9 mouse cellular contexts compared by ENCODE assay signal in genomic region chr2:93439812-93440559, GRCm38 (mm10). TPM values are rescaled to one million over a fixed set of nuclear protein-coding genes. Genes with fewer than 3 reads are reported as not detected.
DNase-seq lines count a peak whose midpoint lies in the region; ATAC-seq and TF ChIP-seq lines count a peak whose summit lies in the region.
"Had no signal": no experiment of that assay in that cellular context is flagged by ENCODE, and none has a peak within 500 bp of the region (broad histone marks: within the 10 kb centered on the region; RNA-seq: fewer than 3 reads in every experiment).

No protein-coding gene starts in this region.

- 65% methylated on average over 12 of the region's 12 CpGs for WGBS in forebrain, embryonic 10.5 days
- WGBS in forebrain, embryonic 11.5 days, result 64% methylated on average over 12 of the region's 12 CpGs
- 52% methylated on average over 12 of the region's 12 CpGs for WGBS in limb, embryonic 14.5 days

- no peak; the same call in 1 of the 2 replicates for ATAC-seq in forebrain, embryonic 11.5 days (replicated peaks; ENCODE audit: low FRiP score)
- ATAC-seq in limb, embryonic 14.5 days (ENCODE audit: low FRiP score, low read depth), result peak; percentile 78
- no peak for ATAC-seq in megakaryocyte, adult 5-6 weeks (ENCODE audit: poor library complexity, severe bottlenecking)

- no peak for TF ChIP-seq POLR2A in limb, embryonic 14.5 days (IDR thresholded peaks at IDR 0.05; ENCODE audit: borderline replicate concordance, extremely low read depth, insufficient read depth, insufficient read length)

- H3K79me2 ChIP-seq in C2C12 (ENCODE audit: control insufficient read depth, insufficient read depth), result peaks cover 10% of the 10 kb centered on the region

- TF ChIP-seq CTCF in C2C12 (IDR thresholded peaks at IDR 0.05; ENCODE audit: control insufficient read depth, insufficient read depth, insufficient read length), result no peak

- DNase-seq in forebrain, embryonic 10.5 days (ENCODE audit: extremely low spot score, low spot score), result no peak
- DNase-seq in forebrain, embryonic 11.5 days (ENCODE audit: low spot score), result no peak
- peak; percentile 47 to 56 for DNase-seq in heart, postnatal 14 days
- peak; percentile 69 for DNase-seq in limb, embryonic 14.5 days (ENCODE audit: low spot score)
- no peak for DNase-seq in c-Kit-positive CD71-positive TER-119-positive erythroid progenitor cells, embryonic 14.5 days (ENCODE audit: low spot score)
- DNase-seq in cerebellum, adult 9-10 months, result no peak

- no peak overlapping the region for H3K4me2 ChIP-seq in forebrain, embryonic 11.5 days (ENCODE audit: low read depth, low read length, severe bottlenecking)
- no peak overlapping the region for H3K4me2 ChIP-seq in limb, embryonic 14.5 days (replicated peaks; ENCODE audit: low read depth, low read length, severe bottlenecking)

- H3K9ac ChIP-seq in forebrain, embryonic 11.5 days (ENCODE audit: low read length), result no peak overlapping the region
- H3K9ac ChIP-seq in limb, embryonic 14.5 days (ENCODE audit: low read depth, low read length, severe bottlenecking), result no peak overlapping the region

- no peak overlapping the region for H3ac ChIP-seq in C2C12 (ENCODE audit: control insufficient read depth, insufficient read length, low read depth)

- no peaks in the 10 kb centered on the region for H3K36me3 ChIP-seq in forebrain, embryonic 10.5 days (replicated peaks)
- H3K36me3 ChIP-seq in forebrain, embryonic 11.5 days (ENCODE audit: control insufficient read depth, insufficient read depth, low read length), result no peaks in the 10 kb centered on the region
- H3K36me3 ChIP-seq in C2C12 (ENCODE audit: control insufficient read depth, insufficient read depth), result peaks cover 15% of the 10 kb centered on the region
- no peaks in the 10 kb centered on the region for H3K36me3 ChIP-seq in limb, embryonic 14.5 days (ENCODE audit: control insufficient read depth, insufficient read depth, low read length)

- no peaks in the 10 kb centered on the region for H3K79me3 ChIP-seq in C2C12 (ENCODE audit: low read depth)

- peaks cover 45% of the 10 kb centered on the region for H3K4me1 ChIP-seq in forebrain, embryonic 10.5 days
- no peaks in the 10 kb centered on the region; the same call in 1 of the 2 replicates for H3K4me1 ChIP-seq in forebrain, embryonic 11.5 days (replicated peaks; ENCODE audit: control insufficient read depth, insufficient read depth, low read length)
- H3K4me1 ChIP-seq in limb, embryonic 14.5 days (ENCODE audit: control insufficient read depth, insufficient read depth, low read length), result peaks cover 24% of the 10 kb centered on the region

- intact Hi-C loops in heart, postnatal 14 days (cut with DNase I), result no loop called here

- peak overlapping the region; percentile 62 for H3K27ac ChIP-seq in forebrain, embryonic 10.5 days
- H3K27ac ChIP-seq in forebrain, embryonic 11.5 days (ENCODE audit: low read depth, low read length), result no peak overlapping the region
- peak overlapping the region; percentile 56; the same call in 1 of the 2 replicates for H3K27ac ChIP-seq in limb, embryonic 14.5 days (replicated peaks; ENCODE audit: low read depth, low read length)

- H3K4me3 ChIP-seq in forebrain, embryonic 10.5 days, result no peak overlapping the region
- no peak overlapping the region for H3K4me3 ChIP-seq in forebrain, embryonic 11.5 days (ENCODE audit: low read depth, low read length)
- no peak overlapping the region for H3K4me3 ChIP-seq in C2C12 (ENCODE audit: insufficient read depth, poor library complexity, severe bottlenecking)
- H3K4me3 ChIP-seq in limb, embryonic 14.5 days (replicated peaks; ENCODE audit: low read length), result no peak overlapping the region
- H3K4me3 ChIP-seq: megakaryocyte, embryonic 14.5 days had no signal

- peaks cover 12% of the 10 kb centered on the region; the same call in 1 of the 2 replicates for H3K27me3 ChIP-seq in forebrain, embryonic 10.5 days (ENCODE audit: poor library complexity, severe bottlenecking)
- no peaks in the 10 kb centered on the region for H3K27me3 ChIP-seq in forebrain, embryonic 11.5 days (ENCODE audit: control insufficient read depth, insufficient read depth, low read length)
- no peaks in the 10 kb centered on the region for H3K27me3 ChIP-seq in C2C12 (ENCODE audit: control insufficient read depth, insufficient read depth, insufficient read length)
- no peaks in the 10 kb centered on the region for H3K27me3 ChIP-seq in limb, embryonic 14.5 days (ENCODE audit: control insufficient read depth, insufficient read depth, low read length)

- no peaks in the 10 kb centered on the region for H3K9me3 ChIP-seq in forebrain, embryonic 10.5 days
- H3K9me3 ChIP-seq in forebrain, embryonic 11.5 days (ENCODE audit: control insufficient read depth, low read length), result no peaks in the 10 kb centered on the region
- no peaks in the 10 kb centered on the region for H3K9me3 ChIP-seq in limb, embryonic 14.5 days (ENCODE audit: control insufficient read depth, low read length)
- H3K9me3 ChIP-seq: megakaryocyte, embryonic 14.5 days had no signal

TF ChIP-seq in C2C12, 6 proteins besides CTCF, POLR2A, EP300 and RAD21:
- TF ChIP-seq FOSL1 (IDR thresholded peaks at IDR 0.05; ENCODE audit: insufficient read depth, low read length, poor library complexity, severe bottlenecking) (no peak), MYOD1 (IDR thresholded peaks at IDR 0.05; ENCODE audit: control insufficient read depth, insufficient read length, low read depth) (peak; percentile 63)

RNA-seq across cellular contexts. Expression of gene Cd82, which starts 23.0 kb away (rescaled TPM):
- polyA plus RNA-seq in forebrain, embryonic 10.5 days (2016; fragmentation: Nextera tagmentation; extraction: Ambion mirVana), result 5.0 and 5.3 TPM in 2 replicates
- 4.5 and 5.2 TPM in 2 replicates for polyA plus RNA-seq in forebrain, embryonic 11.5 days (2014; fragmentation: Nextera tagmentation; extraction: Ambion mirVana)
- polyA plus RNA-seq in C2C12 (2012; fragmentation: generic; extraction: Trizol), result 118 TPM
- total RNA-seq in heart, postnatal 14 days (2021), result 10 to 100 TPM; 10.6 to 12.1 TPM
- polyA plus RNA-seq in limb, embryonic 14.5 days (2012; rRNA removed), result 52.3 and 56.6 TPM in 2 replicates
- polyA plus RNA-seq in limb, embryonic 14.5 days (2014; fragmentation: Nextera tagmentation; extraction: Ambion mirVana), result 26.7 and 32.9 TPM in 2 replicates
- 28.0 and 30.1 TPM in 2 replicates for total RNA-seq in megakaryocyte, adult 5-6 weeks (2015)
- 43.1 and 45.3 TPM in 2 replicates for total RNA-seq in megakaryocyte, adult 5-6 weeks (2017)

Comparison
In these comparisons a context has a peak if more than half of its experiments do, and no peak if none do; other contexts are left out.
1. DNase-seq: peak in heart, postnatal 14 days (2 of 2) and limb, embryonic 14.5 days (single experiment); none in forebrain, embryonic 10.5 days (single experiment), forebrain, embryonic 11.5 days (single experiment), c-Kit-positive CD71-positive TER-119-positive erythroid progenitor cells, embryonic 14.5 days (single experiment) and cerebellum, adult 9-10 months (single experiment).